Mouse (Mus musculus): ENCODE results near the gene Col6a3.

- TF ChIP-seq CTCF (IDR thresholded peaks at IDR 0.05; ENCODE audit: low read depth, low read length) = no peak
- TF ChIP-seq POLR2A (IDR thresholded peaks at IDR 0.05; ENCODE audit: insufficient read depth, low read length) = no peak
- no peak for TF ChIP-seq EP300 (IDR thresholded peaks at IDR 0.05; ENCODE audit: insufficient read depth, low read depth, low read length)
Observed at GRCm38 (mm10) chr1:90769301-90769700, 74.5 kb downstream of the Col6a3 start.
